Mouse (Mus musculus): Measurements from ENCODE around the gene Afm. TPM values are rescaled to one million over a fixed set of nuclear protein-coding genes. Genes with fewer than 3 reads are reported as not detected.

The Afm gene
- polyA plus RNA-seq, 1 experiment from 2014 or later: 12.8 TPM

DNA sequence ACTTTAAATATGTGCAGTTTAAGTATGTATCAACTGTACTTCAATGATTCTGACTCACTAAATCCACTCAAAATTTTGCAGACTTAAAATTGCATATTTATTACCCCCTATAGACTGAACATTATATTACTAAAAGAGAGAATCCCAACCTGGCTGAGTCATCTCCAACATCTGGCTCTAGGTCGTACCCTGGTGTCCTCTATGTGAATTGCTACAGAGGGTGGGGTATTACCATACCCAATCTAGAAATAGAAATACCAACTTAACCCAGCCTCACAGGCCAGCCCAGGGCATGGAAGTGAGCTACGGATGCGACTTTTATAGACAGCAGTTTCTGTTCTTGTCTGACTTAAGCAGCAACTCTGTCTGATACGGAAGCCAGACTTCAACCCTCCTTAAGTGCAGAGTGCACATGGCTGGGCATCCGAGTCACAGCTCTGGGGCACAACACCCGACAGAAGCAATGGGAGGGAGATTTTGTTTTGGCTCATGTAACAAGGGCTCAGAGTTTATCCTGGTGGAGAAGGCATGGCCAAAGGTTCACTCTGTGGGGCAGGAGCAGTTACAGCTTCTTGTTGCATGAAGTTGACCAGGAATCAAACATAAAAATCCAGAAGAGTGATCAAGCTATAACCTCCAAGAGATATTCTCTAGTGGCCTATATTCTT lies 6.3 kb upstream of the Afm start:
- Histone ChIP-seq H3K27me3 (ENCODE audit: insufficient read depth, low read length) (no peaks in the 10 kb centered on the region), H3K9me3 (ENCODE audit: low read length) (no peaks in the 10 kb centered on the region), H3K4me3 (ENCODE audit: low read length) (no peak overlapping the region), H3K36me3 (ENCODE audit: insufficient read depth, low read length) (no peaks in the 10 kb centered on the region), H3K9ac (replicated peaks; ENCODE audit: low read length) (no peak overlapping the region), H3K4me1 (ENCODE audit: insufficient read depth, low read length) (no peaks in the 10 kb centered on the region; the same call in 1 of the 2 replicates), H3K4me2 (replicated peaks; ENCODE audit: low read depth, low read length) (no peak overlapping the region), H3K27ac (ENCODE audit: low read length) (no peak overlapping the region)
- 75% methylated on average over 6 of the region's 6 CpGs for WGBS
- no peak for ATAC-seq (ENCODE audit: low FRiP score, low TSS enrichment)

DNA sequence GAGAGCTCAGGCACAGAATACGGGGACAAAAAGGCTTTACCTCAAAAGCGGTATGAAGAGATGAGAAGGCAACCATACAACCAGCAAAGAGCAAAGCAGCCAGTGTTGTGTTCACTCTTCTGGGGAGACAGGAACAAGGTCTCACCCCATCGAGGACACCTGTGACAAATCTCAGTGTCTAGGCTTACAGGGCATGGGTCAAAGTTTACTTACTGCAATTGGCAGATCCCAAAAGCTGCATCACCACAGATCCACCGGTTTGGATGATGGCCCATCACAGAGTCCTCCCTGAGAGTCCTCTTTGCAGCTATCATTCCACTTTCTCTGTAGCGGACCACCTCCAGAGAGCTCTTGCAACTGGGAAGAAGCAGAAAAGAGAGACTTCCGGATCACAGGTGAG lies 3.2 kb upstream of the Afm start:
- no peak overlapping the region for H3K4me2 ChIP-seq (replicated peaks; ENCODE audit: low read depth, low read length)
- WGBS: 91% methylated on average over 6 of the region's 6 CpGs
- no peak for ATAC-seq (ENCODE audit: low FRiP score, low TSS enrichment)

DNA sequence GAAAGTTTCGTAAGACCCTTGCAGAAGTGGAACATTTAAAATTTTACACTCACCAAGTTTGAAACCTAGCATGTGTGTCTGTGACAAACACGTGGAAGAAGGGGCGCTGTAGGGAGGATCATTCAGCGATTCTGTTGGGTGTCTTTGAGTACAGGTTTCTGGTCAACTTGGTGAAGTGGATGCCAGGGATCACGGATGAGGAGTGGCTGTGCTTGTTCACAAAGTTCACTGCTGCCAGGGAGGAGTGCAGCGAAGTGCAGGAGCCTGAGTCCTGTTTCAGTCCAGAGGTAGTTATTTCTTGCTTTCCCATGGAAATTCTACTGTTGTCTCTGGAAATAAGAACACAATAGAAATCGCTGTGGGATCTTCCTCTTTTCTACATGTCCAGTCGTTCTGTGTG lies 32.5 kb downstream of the Afm start:
- WGBS: 85% methylated on average over 8 of the region's 8 CpGs
- Histone ChIP-seq H3K27ac (ENCODE audit: low read length) (no peak overlapping the region), H3K36me3 (ENCODE audit: insufficient read depth, low read length) (no peaks in the 10 kb centered on the region), H3K4me2 (replicated peaks; ENCODE audit: low read depth, low read length) (no peak overlapping the region), H3K27me3 (ENCODE audit: insufficient read depth, low read length) (no peaks in the 10 kb centered on the region), H3K4me3 (ENCODE audit: low read length) (no peak overlapping the region), H3K4me1 (ENCODE audit: insufficient read depth, low read length) (no peaks in the 10 kb centered on the region), H3K9me3 (ENCODE audit: low read length) (no peaks in the 10 kb centered on the region), H3K9ac (replicated peaks; ENCODE audit: low read length) (no peak overlapping the region)
- no peak for ATAC-seq (ENCODE audit: low FRiP score, low TSS enrichment)

More for the DNA sequence above, 3.2 kb upstream of the Afm start:
- Histone ChIP-seq H3K9me3 (ENCODE audit: low read length) (no peaks in the 10 kb centered on the region), H3K27ac (ENCODE audit: low read length) (no peak overlapping the region), H3K4me3 (ENCODE audit: low read length) (no peak overlapping the region), H3K36me3 (ENCODE audit: insufficient read depth, low read length) (no peaks in the 10 kb centered on the region), H3K9ac (replicated peaks; ENCODE audit: low read length) (no peak overlapping the region), H3K4me1 (ENCODE audit: insufficient read depth, low read length) (no peaks in the 10 kb centered on the region), H3K27me3 (ENCODE audit: insufficient read depth, low read length) (no peaks in the 10 kb centered on the region)

DNA sequence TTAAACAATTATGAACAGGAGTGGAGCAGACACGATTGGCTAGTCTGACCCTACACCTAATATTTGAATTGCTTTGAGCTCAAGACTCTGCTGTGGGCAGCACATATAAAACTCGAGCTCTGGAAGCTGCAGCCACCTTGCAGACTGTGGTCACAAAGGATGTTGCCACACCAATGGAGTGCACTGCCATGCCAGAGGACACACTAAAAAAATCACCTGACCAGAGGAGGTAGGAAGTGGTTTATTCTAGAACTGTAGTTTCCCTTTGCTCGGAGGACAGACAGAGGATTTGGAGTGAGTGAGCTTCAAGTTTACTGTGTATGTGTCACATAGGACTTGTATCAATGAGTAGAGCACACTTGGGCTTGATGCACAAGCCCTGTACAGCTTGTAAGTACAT lies 37.3 kb downstream of the Afm start:
- ATAC-seq (ENCODE audit: low FRiP score, low TSS enrichment): no peak
- H3K4me1 ChIP-seq (ENCODE audit: insufficient read depth, low read length): no peaks in the 10 kb centered on the region
- no peak overlapping the region for H3K27ac ChIP-seq (ENCODE audit: low read length)
- no peaks in the 10 kb centered on the region for H3K36me3 ChIP-seq (ENCODE audit: insufficient read depth, low read length)
- no peak overlapping the region for H3K4me2 ChIP-seq (replicated peaks; ENCODE audit: low read depth, low read length)
- no peak overlapping the region for H3K9ac ChIP-seq (replicated peaks; ENCODE audit: low read length)
- no peaks in the 10 kb centered on the region for H3K9me3 ChIP-seq (ENCODE audit: low read length)
- WGBS: 80% methylated on average over 3 of the region's 3 CpGs
- H3K27me3 ChIP-seq (ENCODE audit: insufficient read depth, low read length): no peaks in the 10 kb centered on the region
- H3K4me3 ChIP-seq (ENCODE audit: low read length): no peak overlapping the region

DNA sequence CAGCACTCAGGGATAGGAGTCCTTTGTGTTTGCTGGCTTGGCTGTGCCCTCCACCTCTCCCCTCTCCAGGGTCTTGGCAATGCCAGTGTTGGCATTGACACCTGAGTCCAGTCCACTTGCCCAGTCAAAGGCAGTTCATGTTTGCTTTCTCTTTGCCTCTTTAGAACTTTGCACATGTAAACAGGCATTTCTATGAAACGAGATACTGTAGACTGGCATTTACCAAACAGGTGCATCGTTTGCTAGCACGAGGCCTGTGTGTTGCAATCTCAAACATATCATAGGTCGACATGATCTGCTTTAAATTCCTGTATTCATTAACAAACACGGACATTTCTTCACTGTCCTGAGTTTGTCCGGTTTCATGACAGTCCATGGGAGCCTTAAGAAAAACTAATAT lies 42.0 kb downstream of the Afm start, which contains the start of gene 5830473C10Rik:
Gene 5830473C10Rik (plus strand): TSS at position 365 of the 400 bp plus-strand sequence.
- H3K27me3 ChIP-seq (ENCODE audit: insufficient read depth, low read length): no peaks in the 10 kb centered on the region
- no peak within 1 kb of the TSS for H3K4me3 ChIP-seq (ENCODE audit: low read length)
- no peaks in the 10 kb centered on the region for H3K9me3 ChIP-seq (ENCODE audit: low read length)
- 88% methylated on average over 6 of the region's 6 CpGs for WGBS
- no peak within 1 kb of the TSS for H3K27ac ChIP-seq (ENCODE audit: low read length)
- no peak for ATAC-seq (ENCODE audit: low FRiP score, low TSS enrichment)
- no peaks in the 10 kb centered on the region for H3K36me3 ChIP-seq (ENCODE audit: insufficient read depth, low read length)
- no peaks in the 10 kb centered on the region for H3K4me1 ChIP-seq (ENCODE audit: insufficient read depth, low read length)
- no peak within 1 kb of the TSS for H3K9ac ChIP-seq (replicated peaks; ENCODE audit: low read length)
- H3K4me2 ChIP-seq (replicated peaks; ENCODE audit: low read depth, low read length): no peak within 1 kb of the TSS

DNA sequence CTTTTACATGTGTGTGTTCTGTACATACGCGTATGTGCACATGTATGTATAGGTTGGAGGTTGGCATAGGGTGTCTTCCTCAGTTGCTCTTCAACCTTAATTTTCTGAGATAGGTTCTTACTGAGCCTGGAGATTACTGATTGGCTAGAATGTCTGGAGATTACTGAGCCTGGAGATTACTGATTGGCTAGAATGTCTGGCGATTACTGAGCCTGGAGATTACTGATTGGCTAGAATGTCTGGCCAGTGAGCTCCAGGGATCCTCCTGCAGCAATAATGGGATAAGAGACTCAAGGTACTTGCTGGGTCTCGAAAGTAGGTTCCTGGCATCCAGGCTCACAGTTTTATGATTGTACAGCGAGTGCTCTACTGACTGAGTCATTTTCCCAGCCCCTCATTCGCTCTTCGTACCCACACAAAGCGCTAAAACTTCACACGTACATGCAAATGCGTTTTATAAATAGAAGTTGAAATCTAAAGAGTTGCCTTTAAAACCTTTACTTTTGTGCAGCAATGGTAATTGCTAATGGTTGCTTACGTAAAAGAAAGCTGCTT lies 43.1 kb downstream of the Afm start:
- Histone ChIP-seq H3K27me3 (ENCODE audit: insufficient read depth, low read length) (no peaks in the 10 kb centered on the region), H3K36me3 (ENCODE audit: insufficient read depth, low read length) (no peaks in the 10 kb centered on the region), H3K4me2 (replicated peaks; ENCODE audit: low read depth, low read length) (no peak overlapping the region), H3K9ac (replicated peaks; ENCODE audit: low read length) (no peak overlapping the region), H3K4me3 (ENCODE audit: low read length) (no peak overlapping the region), H3K27ac (ENCODE audit: low read length) (no peak overlapping the region), H3K9me3 (ENCODE audit: low read length) (no peaks in the 10 kb centered on the region), H3K4me1 (ENCODE audit: insufficient read depth, low read length) (no peaks in the 10 kb centered on the region)
- 93% methylated on average over 11 of the region's 11 CpGs for WGBS
- no peak for ATAC-seq (ENCODE audit: low FRiP score, low TSS enrichment)

DNA sequence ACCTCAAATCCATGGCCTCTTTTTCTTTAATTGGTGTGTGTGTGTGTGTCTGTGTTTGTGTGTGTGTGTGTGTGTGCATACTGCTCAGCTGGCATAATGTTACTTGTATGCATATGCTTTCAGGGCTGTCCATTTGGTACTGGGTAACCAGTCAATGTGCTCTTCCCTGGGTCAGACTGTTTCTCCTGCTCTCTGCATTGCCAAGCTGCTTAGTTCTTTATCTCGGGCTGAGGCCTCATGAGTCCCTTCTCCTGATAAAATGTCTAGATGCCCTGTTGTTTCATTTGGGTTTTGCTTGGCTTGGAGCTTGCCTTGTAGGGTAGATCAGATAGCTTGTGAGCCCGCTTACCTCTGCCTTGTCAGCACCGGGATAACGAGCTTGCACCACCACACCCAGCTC lies 44.1 kb downstream of the Afm start:
- 90% methylated on average over 4 of the region's 4 CpGs for WGBS
- no peak overlapping the region for H3K27ac ChIP-seq (ENCODE audit: low read length)
- no peak overlapping the region for H3K9ac ChIP-seq (replicated peaks; ENCODE audit: low read length)
- H3K4me1 ChIP-seq (ENCODE audit: insufficient read depth, low read length): no peaks in the 10 kb centered on the region
- no peak overlapping the region for H3K4me3 ChIP-seq (ENCODE audit: low read length)
- no peak for ATAC-seq (ENCODE audit: low FRiP score, low TSS enrichment)
- no peaks in the 10 kb centered on the region for H3K27me3 ChIP-seq (ENCODE audit: insufficient read depth, low read length)
- H3K36me3 ChIP-seq (ENCODE audit: insufficient read depth, low read length): no peaks in the 10 kb centered on the region
- H3K4me2 ChIP-seq (replicated peaks; ENCODE audit: low read depth, low read length): no peak overlapping the region
- no peaks in the 10 kb centered on the region for H3K9me3 ChIP-seq (ENCODE audit: low read length)

DNA sequence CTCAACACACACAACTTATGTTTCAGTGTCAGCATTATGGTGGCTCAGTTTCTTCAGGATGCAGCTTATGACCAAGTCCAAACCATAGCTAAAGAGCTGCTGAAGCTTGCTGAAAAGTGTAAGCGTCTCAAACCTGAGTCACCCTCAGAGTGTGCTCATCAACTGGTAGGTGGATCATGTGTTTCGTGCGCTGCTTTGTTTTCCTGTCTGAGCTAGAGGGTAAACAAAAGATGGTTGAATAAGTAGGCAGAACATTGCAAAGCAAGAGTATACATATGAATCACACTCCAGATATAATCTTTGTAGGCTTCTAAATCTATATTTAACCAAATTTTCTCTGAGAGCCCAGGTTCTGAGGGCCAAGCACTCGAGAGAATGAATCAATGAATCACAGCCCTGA lies 45.4 kb downstream of the Afm start:
- ATAC-seq (ENCODE audit: low FRiP score, low TSS enrichment): no peak
- WGBS: 88% methylated on average over 4 of the region's 4 CpGs
- no peak overlapping the region for H3K4me3 ChIP-seq (ENCODE audit: low read length)
- no peak overlapping the region for H3K9ac ChIP-seq (replicated peaks; ENCODE audit: low read length)
- no peaks in the 10 kb centered on the region for H3K36me3 ChIP-seq (ENCODE audit: insufficient read depth, low read length)
- H3K9me3 ChIP-seq (ENCODE audit: low read length): no peaks in the 10 kb centered on the region
- H3K27me3 ChIP-seq (ENCODE audit: insufficient read depth, low read length): no peaks in the 10 kb centered on the region
- no peak overlapping the region for H3K4me2 ChIP-seq (replicated peaks; ENCODE audit: low read depth, low read length)
- H3K4me1 ChIP-seq (ENCODE audit: insufficient read depth, low read length): peaks cover 5% of the 10 kb centered on the region
- no peak overlapping the region for H3K27ac ChIP-seq (ENCODE audit: low read length)

DNA sequence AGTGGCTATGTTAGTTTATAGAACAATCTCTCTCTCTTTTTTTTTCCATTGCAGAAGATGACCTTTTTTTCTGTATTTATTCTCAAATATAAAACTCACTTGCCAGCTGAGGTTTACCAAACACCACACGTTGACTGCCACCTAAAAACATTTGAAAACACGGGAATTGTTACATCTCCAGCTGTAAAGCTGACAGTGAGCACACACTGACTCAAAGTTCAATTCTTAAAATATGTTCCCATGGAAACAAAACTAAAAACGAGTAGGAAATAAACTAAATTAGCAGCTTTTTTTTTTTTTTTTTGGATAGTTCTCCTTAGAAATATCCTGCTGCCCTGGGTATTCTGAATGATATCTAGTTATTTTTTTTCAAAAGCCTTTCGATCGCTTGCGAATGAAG lies 46.5 kb downstream of the Afm start:
- Histone ChIP-seq H3K4me2 (replicated peaks; ENCODE audit: low read depth, low read length) (no peak overlapping the region), H3K9ac (replicated peaks; ENCODE audit: low read length) (no peak overlapping the region)

DNA sequence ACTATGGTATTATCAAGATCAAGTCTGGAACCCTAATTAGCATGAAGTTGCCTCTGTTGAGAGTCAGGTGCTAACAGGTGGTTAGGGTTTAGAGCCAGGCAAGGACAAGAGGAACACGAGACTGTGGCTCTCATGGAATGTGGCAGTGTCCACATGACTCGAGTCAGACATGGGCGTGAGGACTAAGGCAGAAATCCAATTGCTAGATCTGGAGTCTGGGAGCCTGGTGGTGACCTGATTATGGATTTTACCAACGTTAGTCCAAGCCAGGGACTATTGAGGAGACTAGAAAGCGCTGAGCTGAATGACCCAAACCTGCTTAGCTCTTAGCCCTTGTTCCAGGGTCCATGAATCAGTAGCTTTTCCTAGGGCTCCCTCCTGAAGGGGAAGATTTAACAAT lies 49.1 kb downstream of the Afm start:
- Histone ChIP-seq H3K4me2 (replicated peaks; ENCODE audit: low read depth, low read length) (no peak overlapping the region), H3K4me1 (ENCODE audit: insufficient read depth, low read length) (peaks cover 5% of the 10 kb centered on the region), H3K36me3 (ENCODE audit: insufficient read depth, low read length) (no peaks in the 10 kb centered on the region), H3K27me3 (ENCODE audit: insufficient read depth, low read length) (no peaks in the 10 kb centered on the region), H3K27ac (ENCODE audit: low read length) (no peak overlapping the region), H3K9ac (replicated peaks; ENCODE audit: low read length) (no peak overlapping the region), H3K4me3 (ENCODE audit: low read length) (no peak overlapping the region), H3K9me3 (ENCODE audit: low read length) (no peaks in the 10 kb centered on the region)
- 68% methylated on average over 5 of the region's 5 CpGs for WGBS
- no peak for ATAC-seq (ENCODE audit: low FRiP score, low TSS enrichment)

More for the DNA sequence above, 46.5 kb downstream of the Afm start:
- ATAC-seq (ENCODE audit: low FRiP score, low TSS enrichment): no peak
- no peak overlapping the region for H3K4me3 ChIP-seq (ENCODE audit: low read length)
- H3K36me3 ChIP-seq (ENCODE audit: insufficient read depth, low read length): no peaks in the 10 kb centered on the region
- H3K4me1 ChIP-seq (ENCODE audit: insufficient read depth, low read length): peaks cover 5% of the 10 kb centered on the region
- 83% methylated on average over 6 of the region's 6 CpGs for WGBS
- no peaks in the 10 kb centered on the region for H3K27me3 ChIP-seq (ENCODE audit: insufficient read depth, low read length)
- no peak overlapping the region for H3K27ac ChIP-seq (ENCODE audit: low read length)
- no peaks in the 10 kb centered on the region for H3K9me3 ChIP-seq (ENCODE audit: low read length)
